Mouse (Mus musculus) CH12.LX (cell line): ENCODE data around the gene Zfhx3. TPM values are rescaled to one million over a fixed set of nuclear protein-coding genes. Genes with fewer than 3 reads are reported as not detected.

Experiments used
- DNase-seq: peaks from one replicate; pipeline ENCODE4 v3.0.0-alpha.2; 2013; ENCODE audit errors: extremely low read depth
- H3K27ac ChIP-seq: 2 replicates; pipeline ENCODE4 v1.5.1; 2012; ENCODE audit warnings: low read depth, mild to moderate bottlenecking, control low read depth, moderate library complexity; ENCODE audit not compliant: insufficient read depth
- H3K27me3 ChIP-seq: replicated peaks from 2 replicates; pipeline ENCODE3; 2012; ENCODE audit warnings: inconsistent platforms
- H3K36me3 ChIP-seq, 2 experiments: replicated peaks in 1 of 2; 2 replicates each; pipeline versions ENCODE3 to v1.6.1; 2012; ENCODE audit warnings: inconsistent platforms in 1 of 2, low read length in 1 of 2, mild to moderate bottlenecking in 1 of 2, mixed read lengths in 1 of 2, moderate library complexity in 1 of 2; ENCODE audit not compliant: control insufficient read depth in 1 of 2, insufficient read depth in 1 of 2
- H3K4me1 ChIP-seq, 2 experiments: 2 replicates each; pipeline ENCODE4 v1.6.1; 2012; ENCODE audit warnings: inconsistent platforms in 1 of 2, moderate library complexity in 1 of 2; ENCODE audit not compliant: insufficient read depth in 2 of 2, control insufficient read depth in 1 of 2
- H3K4me2 ChIP-seq: 2 replicates; pipeline ENCODE4 v1.6.1; 2012; ENCODE audit warnings: low read depth, mild to moderate bottlenecking, control low read depth; ENCODE audit not compliant: poor library complexity, insufficient read depth, severe bottlenecking
- H3K4me3 ChIP-seq, 3 experiments: fragments of 150-350 bp in 1 of 3; sonication (generic) in 1 of 3; replicated peaks in 1 of 3; 2 replicates each; pipeline versions ENCODE3 to v1.5.1; 2011 to 2012; ENCODE audit warnings: low read depth in 2 of 3, low read length in 2 of 3, mild to moderate bottlenecking in 2 of 3, moderate library complexity in 2 of 3, control low read depth in 1 of 3, improper control_type of control experiment in 1 of 3, inconsistent platforms in 1 of 3, mixed read lengths in 1 of 3; ENCODE audit not compliant: poor library complexity in 1 of 3
- H3K79me2 ChIP-seq: replicated peaks from 2 replicates; pipeline ENCODE4 v1.6.1; 2012; ENCODE audit warnings: mild to moderate bottlenecking, moderate library complexity; ENCODE audit not compliant: control insufficient read depth, poor library complexity, insufficient read depth, severe bottlenecking; ENCODE audit errors: extremely low read depth
- H3K9ac ChIP-seq: 2 replicates; pipeline ENCODE4 v1.6.1; 2012; ENCODE audit warnings: low read depth, mild to moderate bottlenecking, control low read depth, moderate library complexity; ENCODE audit not compliant: insufficient read depth
- H3K9me3 ChIP-seq: replicated peaks from 2 replicates; pipeline ENCODE3; 2012; ENCODE audit warnings: low read length, inconsistent platforms, mixed read lengths
- BHLHE40 ChIP-seq: IDR thresholded peaks from 2 replicates; pipeline ENCODE4 v1.6.1; 2011; ENCODE audit warnings: mild to moderate bottlenecking, low read depth, low read length, improper control_type of control experiment
- CHD1 ChIP-seq: IDR thresholded peaks from 2 replicates; pipeline ENCODE4 v1.6.1; 2012; ENCODE audit warnings: low read depth, low read length, improper control_type of control experiment, inconsistent platforms
- CTCF ChIP-seq, 2 experiments: IDR thresholded peaks in 1 of 2; conservative IDR thresholded peaks in 1 of 2; 2 replicates each; pipeline ENCODE4 v1.5.1; 2011 to 2012; ENCODE audit warnings: low read depth in 2 of 2, low read length in 2 of 2, improper control_type of control experiment in 1 of 2, inconsistent platforms in 1 of 2, mild to moderate bottlenecking in 1 of 2, moderate library complexity in 1 of 2
- ELF1 ChIP-seq: IDR thresholded peaks from 2 replicates; pipeline ENCODE4 v1.6.1; 2014; ENCODE audit warnings: low read depth, mild to moderate bottlenecking, inconsistent platforms, low read length, improper control_type of control experiment
- EP300 ChIP-seq: IDR thresholded peaks from 2 replicates; pipeline ENCODE4 v1.6.1; 2011; ENCODE audit warnings: low read length, improper control_type of control experiment
- ETS1 ChIP-seq: conservative IDR thresholded peaks from 2 replicates; pipeline ENCODE4 v1.6.1; 2012; ENCODE audit warnings: low read depth, mild to moderate bottlenecking, inconsistent platforms, low read length, improper control_type of control experiment, moderate library complexity
- GABPA ChIP-seq: IDR thresholded peaks from 2 replicates; pipeline ENCODE4 v1.6.1; 2012; ENCODE audit warnings: low read depth, low read length, improper control_type of control experiment, inconsistent platforms; ENCODE audit not compliant: insufficient replicate concordance
- HCFC1 ChIP-seq: IDR thresholded peaks from 2 replicates; pipeline ENCODE4 v1.6.1; 2012; ENCODE audit warnings: low read depth, mild to moderate bottlenecking, inconsistent platforms, low read length, improper control_type of control experiment
- IRF4 ChIP-seq: IDR thresholded peaks from 2 replicates; pipeline ENCODE4 v1.6.1; 2014; ENCODE audit warnings: low read depth, mild to moderate bottlenecking, inconsistent platforms, low read length, improper control_type of control experiment
- JUN ChIP-seq: IDR thresholded peaks from 2 replicates; pipeline ENCODE4 v1.6.1; 2011; ENCODE audit warnings: low read depth, mild to moderate bottlenecking, low read length, improper control_type of control experiment, moderate library complexity; ENCODE audit not compliant: insufficient read depth
- KAT2A ChIP-seq: IDR thresholded peaks from 2 replicates; pipeline ENCODE4 v1.6.1; 2012; ENCODE audit warnings: low read length, improper control_type of control experiment, inconsistent platforms; ENCODE audit not compliant: insufficient replicate concordance
- MAFK ChIP-seq: IDR thresholded peaks from 2 replicates; pipeline ENCODE4 v1.6.1; 2011; ENCODE audit warnings: low read length, improper control_type of control experiment; ENCODE audit not compliant: insufficient replicate concordance
- MAZ ChIP-seq: IDR thresholded peaks from 2 replicates; pipeline ENCODE4 v1.6.1; 2012; ENCODE audit warnings: low read depth, mild to moderate bottlenecking, inconsistent platforms, low read length, improper control_type of control experiment, moderate library complexity
- MEF2A ChIP-seq: IDR thresholded peaks from 2 replicates; pipeline ENCODE4 v1.6.1; 2014; ENCODE audit warnings: low read depth, mild to moderate bottlenecking, inconsistent platforms, low read length, improper control_type of control experiment, borderline replicate concordance
- MXI1 ChIP-seq: IDR thresholded peaks from 2 replicates; pipeline ENCODE4 v1.6.1; 2011; ENCODE audit warnings: mild to moderate bottlenecking, low read depth, low read length, improper control_type of control experiment
- MYC ChIP-seq: IDR thresholded peaks from 2 replicates; pipeline ENCODE4 v1.6.1; 2011; ENCODE audit warnings: low read depth, mild to moderate bottlenecking, improper control_type of control experiment, low read length
- NELFE ChIP-seq: IDR thresholded peaks from 2 replicates; pipeline ENCODE4 v1.6.1; 2011; ENCODE audit warnings: low read depth, low read length, improper control_type of control experiment
- NRF1 ChIP-seq: IDR thresholded peaks from 2 replicates; pipeline ENCODE4 v1.6.1; 2014; ENCODE audit warnings: low read depth, mild to moderate bottlenecking, inconsistent platforms, low read length, improper control_type of control experiment, moderate library complexity
- POLR2AphosphoS2 ChIP-seq: IDR thresholded peaks from 2 replicates; pipeline ENCODE4 v1.6.1; 2011; ENCODE audit warnings: low read depth, low read length, improper control_type of control experiment
- RAD21 ChIP-seq: IDR thresholded peaks from 2 replicates; pipeline ENCODE4 v1.6.1; 2011; ENCODE audit warnings: low read depth, mild to moderate bottlenecking, low read length, improper control_type of control experiment, moderate library complexity
- RCOR1 ChIP-seq: conservative IDR thresholded peaks from 2 replicates; pipeline ENCODE4 v1.6.1; 2012; ENCODE audit warnings: low read depth, mild to moderate bottlenecking, inconsistent platforms, low read length, improper control_type of control experiment
- SMC3 ChIP-seq: IDR thresholded peaks from 2 replicates; pipeline ENCODE4 v1.6.1; 2011; ENCODE audit warnings: low read depth, low read length, improper control_type of control experiment
- TBP ChIP-seq: conservative IDR thresholded peaks from 2 replicates; pipeline ENCODE4 v1.6.1; 2011; ENCODE audit warnings: low read depth, low read length, improper control_type of control experiment
- TCF12 ChIP-seq: IDR thresholded peaks from 2 replicates; pipeline ENCODE4 v1.6.1; 2014; ENCODE audit warnings: low read depth, mild to moderate bottlenecking, inconsistent platforms, low read length, improper control_type of control experiment
- UBTF ChIP-seq: IDR thresholded peaks from 2 replicates; pipeline ENCODE4 v1.6.1; 2012; ENCODE audit warnings: low read depth, mild to moderate bottlenecking, inconsistent platforms, low read length, improper control_type of control experiment, moderate library complexity
- USF1 ChIP-seq: IDR thresholded peaks from 2 replicates; pipeline ENCODE4 v1.6.1; 2014; ENCODE audit warnings: low read depth, mild to moderate bottlenecking, inconsistent platforms, low read length, improper control_type of control experiment
- USF2 ChIP-seq: conservative IDR thresholded peaks from 2 replicates; pipeline ENCODE4 v1.6.1; 2011; ENCODE audit warnings: low read depth, low read length, improper control_type of control experiment
- ZC3H11A ChIP-seq: IDR thresholded peaks from 2 replicates; pipeline ENCODE4 v1.6.1; 2012; ENCODE audit warnings: low read depth, mild to moderate bottlenecking, inconsistent platforms, low read length, improper control_type of control experiment
- dilution Hi-C: fragments of 300-500 bp; cut with MboI; formaldehyde crosslinking; loops from 2 replicates; pipeline ENCODE4 v1.14.3; 2020; ENCODE audit warnings: low sequenced_read_pairs; ENCODE audit not compliant: extremely low pct_unique_long_range_greater_than_20kb, extremely low pct_ligation_motif_present
- in situ Hi-C: fragments of 300-500 bp; cut with MboI; formaldehyde crosslinking; loops from 3 replicates; pipeline ENCODE4 v1.14.3; 2019; ENCODE audit warnings: low sequenced_read_pairs, low pct_ligation_motif_present, low pct_unique_long_range_greater_than_20kb, mixed read lengths
- polyA plus RNA-seq: library from polyadenylated mRNA; unstranded; fragments of >175 nt; gene quantifications from 2 replicates; pipeline ENCODE4 v1.2.1, GENCODE M21; 2012; ENCODE audit warnings: low read depth; ENCODE audit not compliant: insufficient read length
- total RNA-seq, 2 experiments: library from RNA; depleted of rRNA; stranded (reverse); fragments of 300-350 nt in 1 of 2; fragments of >200 nt in 1 of 2; gene quantifications; 2 replicates each; pipeline ENCODE4 v1.2.3; 2012 to 2014

Zfhx3 gene
- total and polyA plus RNA-seq, 3 experiments: 0.05 to 0.76 (median 0.68) TPM

DNA sequence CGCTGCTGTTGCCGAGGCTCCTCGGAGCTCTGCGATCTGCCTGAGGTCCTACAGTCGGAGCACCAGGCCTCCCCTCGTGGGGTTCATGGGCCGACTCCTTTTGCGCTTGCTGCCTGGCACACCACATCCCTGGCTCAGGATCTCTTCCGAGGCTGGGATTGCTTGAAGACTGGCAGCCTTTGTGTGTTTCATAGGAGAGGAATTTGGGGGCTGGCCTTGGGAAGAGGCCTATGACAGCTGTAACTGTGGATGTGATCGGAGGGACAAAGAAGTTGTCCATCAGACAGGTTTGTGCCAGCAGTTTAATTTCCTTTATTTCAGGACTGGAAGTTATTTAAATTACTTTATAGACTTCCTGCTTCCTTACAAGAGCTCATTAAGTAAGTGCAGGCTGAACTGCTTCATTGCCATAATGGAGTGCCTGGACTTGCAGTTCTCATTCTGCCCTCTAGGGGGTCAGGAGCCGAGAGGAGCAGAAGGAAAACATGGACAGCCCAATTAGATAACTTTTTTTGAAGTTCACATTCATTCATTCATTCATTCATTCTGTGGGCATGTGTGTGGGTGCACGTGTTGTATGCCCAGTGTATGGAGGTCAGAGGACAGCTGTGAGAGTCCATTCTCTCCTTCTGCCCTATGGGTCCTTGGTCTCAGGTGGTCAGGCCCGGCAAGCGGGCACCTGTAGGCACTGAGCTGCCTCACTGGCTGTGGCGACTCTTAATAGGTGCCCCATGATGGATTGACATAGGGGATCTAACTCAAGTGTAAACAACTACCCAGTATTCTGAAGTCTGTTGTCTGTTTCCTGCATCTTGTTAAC, 817.3 kb downstream of the Zfhx3 start:
- in situ Hi-C loops (no loop called here), dilution Hi-C loops (no loop called here)
- Histone ChIP-seq H3K36me3 (no peaks in the 10 kb centered on the region), H3K27ac (no peak overlapping the region), H3K27me3 (no peaks in the 10 kb centered on the region), H3K4me3 (no peak overlapping the region), H3K79me2 (no peaks in the 10 kb centered on the region), H3K4me1 (no peaks in the 10 kb centered on the region), H3K9ac (no peak overlapping the region), H3K4me2 (no peak overlapping the region), H3K9me3 (no peaks in the 10 kb centered on the region)
- no peak for TF ChIP-seq MYC
- TF ChIP-seq ELF1: no peak
- TF ChIP-seq USF1: no peak
- no peak for TF ChIP-seq NELFE
- TF ChIP-seq JUN: no peak
- TF ChIP-seq UBTF: no peak
- peak; percentile 45 for TF ChIP-seq RAD21
- TF ChIP-seq HCFC1: no peak
- no peak for TF ChIP-seq IRF4
- TF ChIP-seq ZC3H11A: no peak
- no peak for TF ChIP-seq ETS1
- TF ChIP-seq SMC3: peak; percentile 50
- TF ChIP-seq TBP: no peak
- TF ChIP-seq CTCF (conservative IDR thresholded peaks at IDR 0.05 in 1 of 2, IDR thresholded peaks at IDR 0.05 in 1 of 2; ENCODE audit: low read depth in 2 of 2, low read length in 2 of 2): peak; percentile 66 to 96
- TF ChIP-seq MEF2A: no peak
- TF ChIP-seq MXI1: no peak
- TF ChIP-seq CHD1: no peak
- TF ChIP-seq KAT2A: no peak
- no peak for TF ChIP-seq MAFK
- no peak for TF ChIP-seq POLR2AphosphoS2
- peak; percentile 59 for DNase-seq

DNA sequence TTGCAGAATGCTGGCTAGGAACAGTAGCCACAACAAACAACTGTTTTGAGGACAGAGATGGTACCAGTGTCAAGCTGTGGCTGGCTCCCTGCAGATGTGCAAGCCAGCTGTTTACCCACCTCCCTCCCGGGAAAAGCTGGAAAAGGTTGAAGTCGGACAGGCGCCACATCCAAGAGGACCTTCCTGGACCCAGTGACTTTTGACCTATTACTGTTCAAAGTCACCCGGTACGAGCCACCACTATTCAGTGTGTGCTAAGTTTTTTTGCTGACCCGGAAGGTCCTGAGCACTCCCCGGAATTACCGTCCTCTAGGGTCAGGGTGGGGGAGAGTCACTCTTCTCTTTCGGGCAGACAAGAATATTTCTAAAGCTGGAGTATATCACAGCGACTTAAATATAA, 818.3 kb downstream of the Zfhx3 start:
- in situ Hi-C loops: no loop called here
- dilution Hi-C loops: no loop called here

More for the DNA sequence above, 818.3 kb downstream of the Zfhx3 start:
- Histone ChIP-seq H3K9me3 (no peaks in the 10 kb centered on the region), H3K4me2 (no peak overlapping the region), H3K27me3 (no peaks in the 10 kb centered on the region), H3K4me1 (no peaks in the 10 kb centered on the region), H3K4me3 (no peak overlapping the region), H3K36me3 (no peaks in the 10 kb centered on the region), H3K27ac (no peak overlapping the region), H3K9ac (no peak overlapping the region), H3K79me2 (no peaks in the 10 kb centered on the region)
- TF ChIP-seq USF2 (no peak), EP300 (no peak), NELFE (no peak), MAZ (no peak), TBP (no peak), RCOR1 (no peak), GABPA (no peak), USF1 (no peak), KAT2A (no peak), BHLHE40 (no peak), CHD1 (no peak), NRF1 (no peak), TCF12 (no peak)
- DNase-seq: no peak
